Mouse (Mus musculus) limb, embryonic 10.5 days (tissue): ENCODE data around the gene Hsh2d. TPM values are rescaled to one million over a fixed set of nuclear protein-coding genes. Genes with fewer than 3 reads are reported as not detected.

Experiments used
- DNase-seq: peaks from one replicate; pipeline ENCODE4 v3.0.0-alpha.2; 2017; ENCODE audit warnings: low spot score
- H3K27ac ChIP-seq: fragments of 300-500 bp; sonication (generic); 2 replicates; pipeline ENCODE4 v1.5.1; 2016; ENCODE audit warnings: mild to moderate bottlenecking
- H3K27me3 ChIP-seq: fragments of 300-500 bp; sonication (generic); 2 replicates; pipeline ENCODE4 v1.6.1; 2016; ENCODE audit warnings: low read depth, mild to moderate bottlenecking; ENCODE audit not compliant: poor library complexity, severe bottlenecking
- H3K36me3 ChIP-seq: fragments of 300-500 bp; sonication (generic); 2 replicates; pipeline ENCODE4 v1.6.1; 2016; ENCODE audit warnings: mild to moderate bottlenecking, moderate library complexity
- H3K4me1 ChIP-seq: fragments of 300-500 bp; sonication (generic); 2 replicates; pipeline ENCODE4 v1.6.1; 2016
- H3K4me3 ChIP-seq: fragments of 300-500 bp; sonication (generic); 2 replicates; pipeline ENCODE4 v1.5.1; 2016; ENCODE audit warnings: mild to moderate bottlenecking, moderate library complexity
- H3K9me3 ChIP-seq: fragments of 300-500 bp; sonication (generic); replicated peaks from 2 replicates; pipeline ENCODE4 v1.6.1; 2016; ENCODE audit warnings: mild to moderate bottlenecking
- WGBS: fragments of 180-500 bp; shearing (Covaris S2); methylation state at CpG from one replicate; pipeline ENCODE4 v1.1.7; 2016; 5-methylcytosine and 5-hydroxymethylcytosine counted together
- polyA plus RNA-seq: library from polyadenylated mRNA; unstranded; fragments of >200 nt; fragmentation: Nextera tagmentation; extraction: Ambion mirVana; gene quantifications from 2 replicates; pipeline ENCODE4 v1.2.1, GENCODE M21; 2016

Hsh2d gene
- polyA plus RNA-seq, 1 experiment from 2014 or later: not detected

- no peak for DNase-seq
- Histone ChIP-seq H3K27ac (no peak overlapping the region), H3K9me3 (no peaks in the 10 kb centered on the region), H3K36me3 (no peaks in the 10 kb centered on the region), H3K27me3 (0 out of 2 replicates have a peak, but pooled peaks cover 3% of the 10 kb centered on the region), H3K4me1 (no peaks in the 10 kb centered on the region), H3K4me3 (no peak overlapping the region)
- 62% methylated on average over 2 of the region's 2 CpGs for WGBS
Observed at GRCm38 (mm10) chr8:72210710-72211109, 21.3 kb downstream of the Hsh2d start.

GRCm38 (mm10) chr8:72211846-72212245, 22.4 kb downstream of the Hsh2d start:
- DNase-seq: no peak
- WGBS: 71% methylated on average over 1 of the region's 1 CpGs
- no peaks in the 10 kb centered on the region for H3K9me3 ChIP-seq
- H3K4me1 ChIP-seq: no peaks in the 10 kb centered on the region
- H3K27me3 ChIP-seq: 0 out of 2 replicates have a peak, but pooled peaks cover 3% of the 10 kb centered on the region
- H3K27ac ChIP-seq: no peak overlapping the region
- H3K36me3 ChIP-seq: no peaks in the 10 kb centered on the region
- no peak overlapping the region for H3K4me3 ChIP-seq

GRCm38 (mm10) chr8:72212751-72213150, 23.3 kb downstream of the Hsh2d start, which contains the start of gene Cib3:
Gene Cib3 (minus strand): TSS chr8:72212837.
- Histone ChIP-seq H3K27me3 (0 out of 2 replicates have a peak, but pooled peaks cover 3% of the 10 kb centered on the region), H3K4me3 (no peak within 1 kb of the TSS), H3K36me3 (no peaks in the 10 kb centered on the region), H3K9me3 (no peaks in the 10 kb centered on the region), H3K27ac (no peak within 1 kb of the TSS), H3K4me1 (no peaks in the 10 kb centered on the region)
- no peak for DNase-seq
- 75% methylated on average over 4 of the region's 4 CpGs for WGBS

GRCm38 (mm10) chr8:72213536-72213935, 24.1 kb downstream of the Hsh2d start, which contains the start of gene Gm11034:
Gene Gm11034 (minus strand): TSS chr8:72213636.
- WGBS: 80% methylated on average over 4 of the region's 4 CpGs
- no peaks in the 10 kb centered on the region for H3K4me1 ChIP-seq
- H3K27me3 ChIP-seq: 0 out of 2 replicates have a peak, but pooled peaks cover 3% of the 10 kb centered on the region
- H3K27ac ChIP-seq: no peak within 1 kb of the TSS
- no peak for DNase-seq
- H3K9me3 ChIP-seq: no peaks in the 10 kb centered on the region
- no peak within 1 kb of the TSS for H3K4me3 ChIP-seq
- H3K36me3 ChIP-seq: no peaks in the 10 kb centered on the region

GRCm38 (mm10) chr8:72215060-72215459, 25.6 kb downstream of the Hsh2d start:
- H3K4me1 ChIP-seq: no peaks in the 10 kb centered on the region
- H3K36me3 ChIP-seq: no peaks in the 10 kb centered on the region
- no peak for DNase-seq
- H3K27ac ChIP-seq: no peak overlapping the region
- WGBS: 39% methylated on average over 2 of the region's 2 CpGs
- H3K4me3 ChIP-seq: no peak overlapping the region
- no peaks in the 10 kb centered on the region for H3K9me3 ChIP-seq
- 0 out of 2 replicates have a peak, but pooled peaks cover 3% of the 10 kb centered on the region for H3K27me3 ChIP-seq

GRCm38 (mm10) chr8:72215871-72216270, 26.4 kb downstream of the Hsh2d start:
- Histone ChIP-seq H3K36me3 (peaks cover 2% of the 10 kb centered on the region), H3K9me3 (no peaks in the 10 kb centered on the region), H3K4me3 (no peak overlapping the region), H3K27me3 (0 out of 2 replicates have a peak, but pooled peaks cover 3% of the 10 kb centered on the region), H3K27ac (no peak overlapping the region), H3K4me1 (peaks cover 8% of the 10 kb centered on the region)
- no peak for DNase-seq
- WGBS: 42% methylated on average over 1 of the region's 1 CpGs

GRCm38 (mm10) chr8:72218781-72219540, 29.5 kb downstream of the Hsh2d start:
- no peaks in the 10 kb centered on the region for H3K9me3 ChIP-seq
- no peak for DNase-seq
- peaks cover 11% of the 10 kb centered on the region for H3K4me1 ChIP-seq
- H3K4me3 ChIP-seq: peak overlapping the region; percentile 73
- peak overlapping the region; percentile 91 for H3K27ac ChIP-seq
- peaks cover 33% of the 10 kb centered on the region for H3K36me3 ChIP-seq
- H3K27me3 ChIP-seq: 0 out of 2 replicates have a peak, but pooled peaks cover 3% of the 10 kb centered on the region
- 81% methylated on average over 10 of the region's 10 CpGs for WGBS

GRCm38 (mm10) chr8:72219541-72220363, 30.3 kb downstream of the Hsh2d start, which contains the start of gene Fam32a:
Gene Fam32a (plus strand): TSS chr8:72219730.
- peak; percentile 94 for DNase-seq
- H3K36me3 ChIP-seq: peaks cover 37% of the 10 kb centered on the region
- WGBS: 18% methylated on average over 39 of the region's 39 CpGs

GRCm38 (mm10) chr8:72220758-72221157, 31.3 kb downstream of the Hsh2d start:
- WGBS: 90% methylated on average over 4 of the region's 4 CpGs
- Histone ChIP-seq H3K27me3 (no peaks in the 10 kb centered on the region), H3K27ac (no peak overlapping the region), H3K9me3 (no peaks in the 10 kb centered on the region), H3K4me1 (peaks cover 11% of the 10 kb centered on the region), H3K4me3 (peak overlapping the region; percentile 73), H3K36me3 (peaks cover 37% of the 10 kb centered on the region)
- DNase-seq: no peak

More at GRCm38 (mm10) chr8:72219541-72220363, 30.3 kb downstream of the Hsh2d start, which contains the start of gene Fam32a:
- H3K4me1 ChIP-seq: peaks cover 11% of the 10 kb centered on the region
- no peaks in the 10 kb centered on the region for H3K9me3 ChIP-seq
- peak within 1 kb of the TSS; percentile 73 for H3K4me3 ChIP-seq
- no peaks in the 10 kb centered on the region for H3K27me3 ChIP-seq
- peak within 1 kb of the TSS; percentile 91 for H3K27ac ChIP-seq

- no peak for DNase-seq
- Histone ChIP-seq H3K4me1 (peaks cover 11% of the 10 kb centered on the region), H3K4me3 (no peak overlapping the region), H3K36me3 (peaks cover 37% of the 10 kb centered on the region), H3K27me3 (no peaks in the 10 kb centered on the region), H3K27ac (no peak overlapping the region), H3K9me3 (no peaks in the 10 kb centered on the region)
- WGBS: 93% methylated on average over 5 of the region's 5 CpGs
Observed at GRCm38 (mm10) chr8:72222656-72223055, 33.2 kb downstream of the Hsh2d start.

- Histone ChIP-seq H3K9me3 (no peaks in the 10 kb centered on the region), H3K4me3 (peak within 1 kb of the TSS; percentile 70), H3K4me1 (peaks cover 12% of the 10 kb centered on the region), H3K27me3 (no peaks in the 10 kb centered on the region), H3K27ac (peak within 1 kb of the TSS; percentile 95), H3K36me3 (peaks cover 18% of the 10 kb centered on the region)
- under 1% methylated on average over 54 of the region's 54 CpGs for WGBS
- DNase-seq: peak; percentile 99
Observed at GRCm38 (mm10) chr8:72239499-72240402, 50.3 kb downstream of the Hsh2d start, which contains the start of gene Ap1m1. Gene Ap1m1 (plus strand): TSS chr8:72240018.

- peak overlapping the region; percentile 95 for H3K27ac ChIP-seq
- peak overlapping the region; percentile 70 for H3K4me3 ChIP-seq
- H3K9me3 ChIP-seq: no peaks in the 10 kb centered on the region
Observed at GRCm38 (mm10) chr8:72240403-72240763, 50.9 kb downstream of the Hsh2d start.

More at GRCm38 (mm10) chr8:72240403-72240763, 50.9 kb downstream of the Hsh2d start:
- 1% methylated on average over 24 of the region's 24 CpGs for WGBS
- Histone ChIP-seq H3K4me1 (peaks cover 12% of the 10 kb centered on the region), H3K36me3 (peaks cover 20% of the 10 kb centered on the region), H3K27me3 (no peaks in the 10 kb centered on the region)
- no peak for DNase-seq
